Mouse (Mus musculus) layer of hippocampus, postnatal 10 days (tissue): ENCODE results near the gene Gpr176. TPM values are rescaled to one million over a fixed set of nuclear protein-coding genes. Genes with fewer than 3 reads are reported as not detected.
A peak's percentile ranks its signal among the peaks of the same experiment; 100 is the strongest.

Experiments
- DNase-seq, 2 experiments: peaks; one replicate each; pipeline ENCODE4 v3.0.0; 2021; ENCODE audit warnings: low spot score in 2 of 2
- total RNA-seq, 2 experiments: library from RNA; stranded (reverse); gene quantifications; 2 replicates each; pipeline ENCODE4 v1.2.3; 2021

The Gpr176 gene
- total RNA-seq, 2 experiments from 2014 or later: 16.6 to 18.4 TPM

DNA sequence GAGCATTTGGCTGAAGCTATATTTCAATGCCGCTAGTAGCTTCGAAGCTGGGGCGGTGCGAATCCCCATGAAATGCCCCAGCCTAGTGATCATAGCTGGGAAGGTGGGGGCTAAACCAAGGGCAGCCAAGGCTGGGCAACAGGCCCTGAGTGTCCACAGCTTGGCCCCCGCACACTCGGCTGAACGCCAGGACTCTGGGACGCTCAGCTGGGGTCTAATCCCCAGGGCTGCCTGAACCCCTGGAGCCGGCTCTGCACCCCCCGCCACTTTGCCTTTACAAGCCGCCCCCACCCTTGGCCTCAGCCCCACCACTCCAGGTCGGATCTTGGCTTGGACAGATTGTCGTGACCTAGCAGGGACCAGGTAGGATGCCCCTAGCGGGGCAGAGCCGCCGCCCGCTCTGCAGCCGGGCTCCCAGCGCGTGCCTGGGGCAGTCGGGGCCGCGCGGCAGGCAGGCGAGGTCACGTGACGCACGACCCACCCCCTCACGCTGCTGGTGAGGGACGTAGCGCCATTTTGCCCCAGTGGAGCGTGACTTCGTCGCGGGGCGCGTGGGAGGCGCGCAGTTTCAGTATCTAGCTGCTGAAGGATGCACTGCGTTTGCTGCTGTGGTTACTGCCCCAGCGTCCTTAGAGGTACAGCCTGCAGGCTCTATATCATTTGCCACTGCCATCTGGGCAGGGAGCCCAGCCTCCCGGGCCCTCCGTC lies 507 bp upstream of the Gpr176 start:
- DNase-seq: peak; percentile 85 to 91

DNA sequence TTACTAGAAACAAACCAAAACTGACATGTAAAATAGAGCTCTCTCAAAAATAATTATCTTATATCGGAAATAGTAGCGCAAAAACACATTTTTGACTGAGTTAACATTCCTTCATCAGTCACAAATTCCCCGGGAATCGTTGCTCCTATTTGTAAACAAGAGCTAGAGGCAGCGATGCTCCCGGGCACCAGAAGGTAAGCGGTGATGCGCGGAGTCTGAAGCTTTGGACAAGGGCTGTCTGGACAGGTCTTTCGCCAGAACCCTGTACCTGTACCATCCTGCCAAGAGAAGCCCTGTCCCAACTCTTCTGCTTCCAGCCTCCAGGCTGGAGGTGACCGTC lies 688 bp downstream of the Gpr176 start:
- DNase-seq: no peak

DNA sequence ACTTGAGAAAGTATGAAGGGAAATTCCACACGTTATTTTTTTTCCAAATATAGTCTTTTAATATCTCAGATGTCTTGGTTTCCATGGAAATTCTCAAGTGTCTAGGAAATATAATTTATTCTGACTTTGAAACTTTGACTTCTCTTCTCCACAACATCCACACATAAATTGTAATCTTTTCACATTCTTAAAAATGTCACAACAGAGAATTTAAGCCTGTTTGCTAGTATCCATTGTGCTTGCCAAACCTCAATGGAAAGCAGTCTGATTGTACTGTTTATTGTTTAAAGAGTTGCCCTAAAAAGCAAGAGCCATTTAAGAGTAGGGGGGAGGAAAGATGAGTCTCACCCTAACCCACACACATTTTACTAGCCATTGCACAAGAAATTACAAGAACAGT lies 1.4 kb downstream of the Gpr176 start:
- no peak for DNase-seq

DNA sequence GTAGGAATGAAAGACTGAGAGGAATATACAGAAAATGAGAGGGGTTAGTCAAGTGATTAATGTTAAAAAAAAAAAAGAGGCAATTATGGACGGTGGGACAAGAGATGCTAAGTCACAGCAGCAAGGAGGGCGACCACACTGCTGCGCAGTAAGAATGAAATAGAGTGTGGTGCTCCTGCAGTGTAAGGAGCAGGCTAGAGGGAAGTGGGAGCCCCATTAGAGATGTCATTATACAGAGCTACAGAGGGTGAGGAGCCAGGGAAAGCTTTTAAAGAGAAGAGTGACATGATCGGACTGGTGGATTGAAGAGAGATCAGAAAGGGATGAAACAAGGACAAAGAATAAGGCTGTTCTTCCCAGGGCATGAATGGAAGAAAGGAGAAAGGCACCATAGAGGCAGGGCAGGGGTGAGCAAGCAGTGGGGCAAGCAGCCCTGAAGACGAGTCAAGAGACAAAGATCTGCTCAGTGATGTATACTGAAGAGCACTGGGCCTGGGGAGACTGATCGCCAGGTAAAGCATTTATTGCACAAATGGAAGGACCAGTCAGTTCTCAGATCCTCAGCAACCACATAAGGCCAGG lies 18.0 kb downstream of the Gpr176 start:
- DNase-seq: no peak

DNA sequence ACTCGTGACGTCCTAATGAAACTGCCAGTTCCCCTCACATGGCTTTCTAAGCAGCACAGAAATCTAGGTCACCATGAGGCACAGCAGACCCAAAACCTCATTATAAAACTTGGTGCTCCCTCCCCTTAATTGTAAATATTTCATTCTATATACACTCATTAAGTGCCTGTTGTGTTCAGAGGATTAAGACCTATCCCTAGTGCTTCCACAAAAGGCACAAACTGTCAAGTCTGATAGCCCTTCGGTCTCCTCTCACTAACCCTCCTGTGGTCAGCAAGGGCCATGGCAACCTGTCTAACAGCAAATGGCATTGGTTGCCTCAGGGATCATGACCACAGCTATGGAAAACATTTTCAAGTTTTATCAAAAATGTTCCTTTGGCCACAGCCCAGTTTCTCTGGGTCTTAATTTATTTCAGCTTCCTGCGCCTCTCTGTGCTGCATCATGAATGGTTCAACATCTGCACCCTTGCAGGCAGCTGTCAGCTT lies 19.3 kb downstream of the Gpr176 start:
- DNase-seq: no peak

DNA sequence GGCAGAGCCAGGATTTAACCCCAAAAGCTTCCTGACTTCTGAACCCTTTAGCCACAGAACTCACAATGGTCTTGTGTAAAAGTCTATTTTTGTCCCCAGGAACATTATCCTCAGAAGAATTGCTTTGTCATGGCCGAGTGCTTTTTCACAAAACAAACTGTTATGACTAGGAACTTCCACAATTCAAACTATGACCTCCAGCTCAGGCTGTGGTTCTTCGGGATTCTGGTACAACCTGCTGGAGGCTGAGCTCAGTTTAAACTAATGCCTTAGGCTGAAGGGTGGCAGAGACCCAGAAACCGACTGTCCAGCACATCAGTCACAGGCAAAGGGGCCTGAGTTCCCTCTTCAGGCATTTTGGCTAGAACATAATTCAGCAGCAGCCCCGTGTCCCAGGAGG lies 19.7 kb downstream of the Gpr176 start:
- DNase-seq: no peak

DNA sequence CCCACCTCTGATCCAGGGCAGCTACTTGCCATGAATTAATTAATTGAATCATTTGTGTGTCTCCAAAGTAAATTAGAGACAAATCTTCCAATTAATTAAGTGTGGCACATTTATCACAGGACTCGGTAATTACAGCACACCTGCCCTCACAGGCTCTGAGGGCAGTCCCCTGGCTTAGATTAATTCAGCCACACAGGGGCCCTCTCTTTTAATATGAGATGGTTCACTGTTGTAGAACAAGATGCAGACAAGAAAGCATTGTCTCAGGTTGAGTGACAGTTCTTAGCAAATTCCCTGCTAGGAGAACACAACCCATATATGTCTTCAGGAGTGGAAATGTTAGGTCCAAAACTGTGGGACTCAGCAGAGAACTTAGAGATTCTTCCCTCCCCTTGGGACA lies 27.7 kb downstream of the Gpr176 start:
- no peak for DNase-seq

DNA sequence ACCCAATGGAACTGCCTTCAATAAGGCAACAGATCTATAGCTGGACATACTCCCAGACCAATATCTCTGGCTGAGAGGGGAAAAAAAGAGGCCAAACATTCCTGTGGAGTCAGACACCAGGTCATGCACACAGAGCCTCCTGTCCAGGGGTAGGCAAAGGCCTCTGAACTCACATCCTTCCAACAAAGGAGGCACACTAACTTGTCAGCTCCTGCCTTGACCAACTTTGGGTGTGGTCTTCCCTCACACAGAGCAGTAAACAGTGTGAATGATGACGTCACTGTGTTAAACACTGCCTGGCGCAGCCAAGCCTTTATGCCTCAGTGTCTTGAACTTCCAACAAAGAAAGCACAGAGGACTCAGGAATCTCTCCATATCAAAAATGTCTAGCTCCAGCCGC lies 29.3 kb downstream of the Gpr176 start:
- no peak for DNase-seq

DNA sequence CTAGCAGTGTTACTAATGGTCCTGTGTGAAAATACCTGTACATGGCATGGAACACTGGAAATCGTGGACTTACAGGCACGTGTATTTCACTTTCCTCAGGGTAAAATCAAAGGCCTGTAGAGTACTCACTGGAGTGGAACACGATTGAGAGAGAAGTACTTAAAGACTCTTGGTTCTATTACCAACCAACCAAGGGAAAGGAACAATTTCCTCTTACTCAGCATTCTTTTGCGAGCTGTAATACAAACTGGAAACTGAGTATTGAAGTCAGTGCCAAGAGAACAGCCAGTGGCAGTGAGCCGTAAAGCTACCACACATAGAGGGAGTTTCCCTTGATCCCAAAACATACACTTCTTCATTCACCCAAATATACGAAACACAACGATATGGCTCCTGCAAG lies 31.9 kb downstream of the Gpr176 start:
- DNase-seq: no peak

DNA sequence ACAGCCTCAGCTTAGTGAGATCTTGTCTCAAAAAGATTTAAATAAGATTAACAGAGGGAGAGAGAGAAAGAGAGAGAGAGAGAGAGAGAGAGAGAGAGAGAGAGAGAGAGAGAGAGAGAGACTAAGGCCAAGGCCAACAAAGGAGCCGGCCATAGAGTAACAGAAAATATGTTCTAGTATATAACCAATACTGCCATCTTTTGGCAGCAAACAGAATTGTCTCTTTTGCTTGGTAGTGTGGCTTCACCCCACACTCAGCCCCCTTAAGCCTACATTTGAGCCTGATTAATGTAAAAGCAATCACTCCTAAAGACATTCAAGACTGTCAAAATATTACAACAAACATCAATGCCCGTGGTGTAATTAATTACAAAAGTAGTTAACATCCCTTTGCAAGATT lies 37.1 kb downstream of the Gpr176 start:
- DNase-seq: no peak

DNA sequence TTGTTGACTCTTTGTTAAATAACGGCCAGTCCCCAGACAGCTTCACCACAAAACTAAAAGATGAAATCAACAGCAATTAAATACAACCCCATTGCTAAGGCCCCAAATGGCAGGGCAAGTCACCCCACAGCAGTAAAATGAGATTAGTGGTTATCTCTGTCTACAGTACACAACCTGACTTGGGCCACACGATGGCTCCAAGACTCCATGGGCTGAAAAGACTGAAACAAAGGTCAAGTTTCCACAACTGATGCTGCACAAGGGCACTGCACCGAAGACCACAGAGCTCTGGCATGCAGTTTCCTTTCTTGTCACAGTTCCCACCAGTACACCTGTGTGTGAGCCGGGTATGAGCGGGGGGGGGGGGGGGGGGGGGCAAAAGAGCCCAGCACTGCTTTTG lies 50.6 kb downstream of the Gpr176 start:
- no peak for DNase-seq

DNA sequence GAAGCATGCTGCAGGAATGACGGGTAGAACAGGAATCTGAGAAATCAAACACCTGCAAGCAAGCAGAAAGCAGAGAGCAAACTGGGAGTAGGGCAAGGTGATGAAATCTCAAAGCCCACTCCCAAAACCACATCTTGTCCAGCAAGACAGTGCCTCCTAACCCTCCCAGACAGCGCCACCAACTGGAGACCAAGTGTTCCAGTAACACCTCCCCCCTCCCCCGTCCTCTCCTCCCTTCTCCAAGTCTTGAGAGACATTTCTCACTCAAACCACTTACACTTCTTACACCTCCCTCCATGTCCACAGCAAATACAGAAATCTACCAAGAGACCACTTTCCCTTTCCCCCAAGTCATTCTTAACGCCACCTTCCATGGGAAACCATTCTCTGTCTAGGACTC lies 51.4 kb downstream of the Gpr176 start:
- no peak for DNase-seq

DNA sequence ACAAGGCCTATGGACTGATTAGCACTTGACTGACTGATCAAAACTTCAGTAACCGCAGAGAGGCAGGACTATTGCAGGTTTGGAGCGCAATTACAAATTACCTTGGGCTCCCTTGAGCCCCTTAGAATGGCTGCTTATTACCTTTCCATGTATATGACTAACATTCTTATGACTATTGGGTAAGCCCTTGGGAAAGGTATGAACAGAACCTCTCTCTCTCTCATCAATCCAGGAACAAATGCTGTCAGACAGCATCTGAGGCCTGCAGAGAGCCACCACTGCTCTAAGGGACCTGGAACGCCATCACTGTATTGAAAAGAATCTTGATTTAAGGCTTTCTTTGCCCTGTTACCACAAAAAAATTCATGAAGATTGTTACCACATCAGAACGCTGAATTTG lies 52.1 kb downstream of the Gpr176 start:
- DNase-seq: no peak

DNA sequence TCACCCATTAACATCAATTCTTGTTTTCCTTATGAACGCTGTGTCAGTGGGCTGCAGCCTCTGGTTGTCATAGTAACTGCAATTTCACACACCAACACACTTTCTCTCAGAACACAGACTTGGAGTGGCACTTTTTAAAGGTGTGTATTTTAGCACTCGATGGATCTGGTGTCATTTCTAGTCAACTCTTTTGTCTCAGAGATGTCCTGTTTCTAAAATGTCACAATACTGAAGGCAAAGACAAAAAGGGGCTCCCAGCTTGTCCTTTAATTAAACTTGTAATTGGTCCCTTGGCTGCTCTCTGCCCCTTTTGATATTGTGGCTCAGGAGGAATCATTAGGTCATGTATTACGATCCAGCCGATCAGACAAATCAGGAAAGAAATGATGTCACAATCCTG lies 52.7 kb downstream of the Gpr176 start:
- no peak for DNase-seq

DNA sequence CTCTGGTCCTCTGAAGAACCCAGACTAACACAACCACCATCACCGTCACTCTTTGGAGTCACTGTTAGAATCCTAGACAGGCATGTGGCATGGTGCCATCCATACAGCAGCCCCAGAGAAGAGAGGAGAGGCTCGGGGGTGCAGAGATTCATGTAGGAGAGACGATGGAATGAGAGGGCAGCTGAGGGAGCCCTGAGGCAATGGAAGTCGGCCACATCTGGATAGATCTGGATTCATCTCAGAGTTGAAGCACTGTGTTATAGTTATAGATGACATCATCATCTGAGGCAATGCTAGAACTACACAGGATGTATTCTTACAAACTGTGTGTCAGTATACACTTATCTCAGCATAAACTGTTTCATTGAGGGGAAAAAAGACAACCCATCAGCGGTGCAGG lies 54.0 kb downstream of the Gpr176 start:
- DNase-seq: no peak

DNA sequence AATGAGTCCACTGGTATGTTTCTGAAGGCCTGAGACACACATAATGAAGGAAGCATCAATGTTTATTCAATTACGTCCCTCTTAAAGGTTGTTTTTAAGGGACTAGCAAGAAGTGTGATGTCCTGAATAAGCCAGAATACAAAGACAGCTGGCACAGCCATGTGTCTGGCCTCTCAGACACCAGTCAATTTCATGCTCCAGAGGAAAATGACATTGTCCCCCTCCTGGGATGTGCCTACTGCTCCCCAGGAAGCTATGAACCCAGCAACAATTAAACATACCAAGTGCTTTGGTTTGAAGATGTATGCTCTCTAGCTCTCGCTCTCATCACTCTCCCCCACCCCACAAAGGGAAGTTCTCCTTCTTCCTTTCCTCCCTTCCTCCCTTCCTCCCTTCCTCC lies 56.3 kb downstream of the Gpr176 start:
- DNase-seq: no peak

DNA sequence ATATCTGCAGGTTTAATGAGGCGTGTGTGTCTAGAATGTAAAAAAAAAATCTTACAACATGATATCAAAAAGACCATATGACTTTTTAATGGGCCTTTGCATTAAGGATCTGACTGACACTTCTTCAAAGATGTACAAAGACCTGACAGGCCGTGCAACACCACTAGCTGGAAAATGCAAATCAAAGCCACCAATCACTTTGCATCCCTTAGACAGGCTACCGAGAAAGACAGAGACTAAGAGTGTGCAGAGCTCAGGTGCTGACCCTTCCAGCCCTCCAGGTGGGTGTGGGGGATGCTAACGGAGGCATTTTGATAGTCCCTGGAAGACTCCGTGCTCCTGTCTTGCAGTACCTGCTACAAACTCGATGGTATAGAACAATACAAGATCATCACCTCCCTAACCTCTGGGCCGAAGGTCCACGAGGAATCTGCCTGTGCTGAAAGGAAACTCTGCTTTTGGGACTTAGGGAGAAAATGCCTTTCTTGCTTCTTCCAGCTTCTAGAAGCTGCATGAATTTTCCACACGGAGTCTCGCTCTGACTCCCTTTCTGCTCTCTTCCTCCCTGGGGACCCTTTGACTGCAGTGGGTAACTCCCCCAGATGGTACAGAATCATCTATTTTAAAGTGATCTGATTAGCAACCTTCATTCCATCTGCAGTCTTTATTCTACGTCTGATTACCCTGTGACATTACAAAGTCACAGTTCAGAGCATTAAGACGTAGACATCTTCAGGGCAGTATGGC lies 57.4 kb downstream of the Gpr176 start:
- DNase-seq: no peak

DNA sequence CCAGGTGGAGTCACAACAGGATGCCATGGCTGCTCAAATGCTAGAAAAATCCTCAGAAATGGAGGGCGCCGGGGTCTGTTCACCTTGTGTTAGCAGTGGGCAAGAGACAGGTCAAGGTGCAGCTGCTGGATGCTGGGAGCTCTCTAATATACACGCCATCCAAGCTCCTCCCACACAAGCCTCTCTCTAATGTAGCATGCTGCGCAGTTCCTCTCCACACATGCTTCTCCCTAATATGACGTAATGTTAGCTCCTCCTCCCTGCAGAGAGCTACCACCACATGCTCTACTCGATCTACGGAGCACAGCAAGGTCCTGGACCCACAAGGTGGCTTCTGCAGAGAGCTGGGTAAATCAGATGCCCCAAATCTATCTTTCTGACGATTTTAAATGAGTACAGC lies 65.7 kb downstream of the Gpr176 start:
- no peak for DNase-seq

DNA sequence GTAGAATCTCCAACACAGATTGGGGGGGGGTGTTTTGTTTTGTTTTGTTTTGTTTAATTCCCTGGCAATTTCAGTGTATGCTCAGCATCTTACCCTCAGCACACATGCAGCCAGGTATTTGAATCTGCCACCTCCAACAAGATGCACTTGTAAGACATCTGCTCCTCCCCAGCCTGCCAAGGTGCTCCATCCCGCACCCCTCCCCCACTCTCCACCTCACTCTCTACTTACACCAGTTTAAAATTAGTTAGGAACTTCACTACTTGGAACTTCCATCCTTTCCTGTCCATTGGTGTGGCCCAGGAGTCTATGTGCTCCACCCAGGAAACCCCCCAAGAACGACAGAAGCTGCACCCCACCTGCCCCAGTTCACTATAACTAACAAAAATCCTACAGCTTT lies 66.3 kb downstream of the Gpr176 start:
- no peak for DNase-seq

DNA sequence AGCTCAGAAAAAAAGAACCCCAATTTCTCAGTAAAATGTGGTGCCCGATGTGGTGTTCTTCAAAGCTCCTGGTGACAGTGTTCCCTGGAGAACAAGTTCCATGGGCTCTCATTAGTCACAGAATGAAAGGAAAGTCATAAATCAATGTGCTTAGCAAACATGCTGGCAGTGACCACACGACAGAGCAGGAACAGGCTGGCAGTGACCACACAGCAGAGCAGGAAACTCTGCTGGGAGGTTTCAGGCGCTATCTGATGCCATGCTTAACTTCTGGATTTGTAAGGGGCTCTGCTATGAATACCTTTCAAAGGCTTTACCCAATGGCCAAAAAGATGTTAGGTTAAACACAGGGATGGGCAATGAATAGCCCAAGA lies 66.7 kb downstream of the Gpr176 start:
- DNase-seq: no peak

DNA sequence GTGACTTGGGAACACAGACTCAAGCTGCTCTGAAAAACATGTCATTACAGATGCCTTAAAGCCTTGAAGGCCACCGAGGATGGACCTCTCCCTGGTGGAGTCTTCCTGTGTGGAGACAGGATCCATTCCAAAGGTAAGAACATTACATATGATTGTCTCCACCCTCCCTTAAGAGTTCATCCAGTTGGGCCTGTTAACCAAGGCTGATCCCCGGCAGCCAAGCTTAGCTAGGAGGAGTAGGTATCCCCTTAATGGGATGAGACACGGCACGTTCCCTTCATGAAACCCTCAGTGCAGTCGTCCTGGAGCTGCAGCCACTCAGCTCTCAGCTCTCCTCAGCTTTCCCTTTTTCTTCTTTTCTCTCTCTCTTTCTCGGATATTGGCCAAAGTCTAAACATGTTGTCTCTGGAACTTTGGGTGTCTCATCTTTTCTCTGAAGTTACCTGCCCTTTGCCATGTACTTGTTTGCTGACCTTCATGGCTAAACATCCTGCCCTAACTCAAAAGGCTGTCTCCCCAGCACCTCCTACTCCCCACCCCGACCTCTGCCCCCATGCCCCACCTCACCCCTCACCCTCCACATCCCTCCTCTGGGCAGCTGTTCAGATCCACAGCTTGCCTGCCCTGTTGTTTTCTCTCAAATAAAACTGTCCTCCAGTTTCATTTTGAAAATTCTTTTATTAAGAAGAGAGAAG lies 67.2 kb downstream of the Gpr176 start:
- DNase-seq: no peak

DNA sequence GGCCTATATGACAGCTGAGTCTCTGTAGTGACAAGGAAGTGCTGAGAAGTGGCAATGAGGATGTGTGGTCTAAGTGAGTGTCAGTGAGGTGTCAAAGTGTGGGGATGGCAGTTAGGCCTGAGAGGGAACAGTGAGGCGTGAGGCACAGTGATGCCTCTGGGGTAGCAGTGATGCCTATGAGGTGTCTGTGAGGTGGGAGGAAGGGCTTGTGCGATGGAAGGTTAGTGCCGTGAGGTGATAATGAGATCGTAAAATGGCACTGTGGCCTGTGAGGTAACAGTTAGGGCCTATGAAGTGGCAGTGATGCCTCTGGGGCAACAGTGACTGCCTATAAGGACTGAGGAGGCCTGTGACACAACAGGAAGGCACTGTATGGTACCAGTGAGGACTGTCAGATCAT lies 69.8 kb downstream of the Gpr176 start:
- DNase-seq: no peak
